Mouse (Mus musculus) heart, embryonic 14.5 days (tissue): ENCODE data around the gene Prnd. TPM values are rescaled to one million over a fixed set of nuclear protein-coding genes. Genes with fewer than 3 reads are reported as not detected.

ENCODE experiments used
- ATAC-seq: fragments of 200-750 bp; cut with Nextera tagmentation; 2 replicates; pipeline ENCODE4 v1.8.0; 2017; ENCODE audit warnings: low read depth, moderate TSS enrichment; ENCODE audit not compliant: insufficient number of reproducible peaks, insufficient read depth, low FRiP score
- H3K27ac ChIP-seq, 2 experiments: fragments of 200-500 bp in 1 of 2; fragments of 300-500 bp in 1 of 2; sonication (generic) in 1 of 2; replicated peaks in 1 of 2; 2 replicates each; pipeline ENCODE4 v1.5.1; 2012 to 2014; ENCODE audit warnings: low read depth in 2 of 2, low read length in 2 of 2, control low read depth in 1 of 2, mild to moderate bottlenecking in 1 of 2, mixed read lengths in 1 of 2; ENCODE audit not compliant: control insufficient read depth in 1 of 2, insufficient read depth in 1 of 2
- H3K27me3 ChIP-seq: fragments of 300-500 bp; sonication (generic); 2 replicates; pipeline ENCODE4 v1.6.1; 2014; ENCODE audit warnings: mild to moderate bottlenecking, low read length, control low read depth; ENCODE audit not compliant: control insufficient read depth, insufficient read depth
- H3K36me3 ChIP-seq: fragments of 300-500 bp; sonication (generic); 2 replicates; pipeline ENCODE4 v1.6.1; 2014; ENCODE audit warnings: mild to moderate bottlenecking, control low read depth, low read length, mixed read lengths; ENCODE audit not compliant: control insufficient read depth, insufficient read depth
- H3K4me1 ChIP-seq, 2 experiments: fragments of 200-500 bp in 1 of 2; fragments of 300-500 bp in 1 of 2; sonication (generic) in 1 of 2; 2 replicates each; pipeline ENCODE4 v1.6.1; 2012 to 2014; ENCODE audit warnings: low read length in 2 of 2, control low read depth in 1 of 2, mixed read lengths in 1 of 2; ENCODE audit not compliant: control insufficient read depth in 2 of 2, insufficient read depth in 2 of 2
- H3K4me2 ChIP-seq: fragments of 300-500 bp; sonication (generic); 2 replicates; pipeline ENCODE4 v1.6.1; 2014; ENCODE audit warnings: mild to moderate bottlenecking, low read length
- H3K4me3 ChIP-seq, 2 experiments: fragments of 200-500 bp in 1 of 2; fragments of 300-500 bp in 1 of 2; sonication (generic) in 1 of 2; 2 replicates each; pipeline ENCODE4 v1.5.1; 2012 to 2014; ENCODE audit warnings: low read length in 2 of 2, mild to moderate bottlenecking in 2 of 2, control low read depth in 1 of 2, low read depth in 1 of 2, moderate library complexity in 1 of 2; ENCODE audit not compliant: control insufficient read depth in 1 of 2, insufficient read depth in 1 of 2
- H3K9ac ChIP-seq: fragments of 300-500 bp; sonication (generic); 2 replicates; pipeline ENCODE4 v1.6.1; 2014; ENCODE audit warnings: mild to moderate bottlenecking, low read length
- H3K9me3 ChIP-seq: fragments of 300-500 bp; sonication (generic); 2 replicates; pipeline ENCODE4 v1.6.1; 2016; ENCODE audit warnings: low read length, control low read depth; ENCODE audit not compliant: control insufficient read depth
- WGBS: fragments of 180-500 bp; shearing (Covaris S2); extraction: QIAGEN DNeasy Blood & Tissue Kit; methylation state at CpG from one replicate; pipeline ENCODE4 v1.1.7; 2014; 5-methylcytosine and 5-hydroxymethylcytosine counted together
- polyA plus RNA-seq: library from polyadenylated mRNA; unstranded; fragments of >200 nt; fragmentation: Nextera tagmentation; extraction: Ambion mirVana; gene quantifications from 2 replicates; pipeline ENCODE4 v1.2.1, GENCODE M21; 2014

Gene Prnd
- polyA plus RNA-seq, 1 experiment from 2014 or later, result 29.7 TPM

DNA sequence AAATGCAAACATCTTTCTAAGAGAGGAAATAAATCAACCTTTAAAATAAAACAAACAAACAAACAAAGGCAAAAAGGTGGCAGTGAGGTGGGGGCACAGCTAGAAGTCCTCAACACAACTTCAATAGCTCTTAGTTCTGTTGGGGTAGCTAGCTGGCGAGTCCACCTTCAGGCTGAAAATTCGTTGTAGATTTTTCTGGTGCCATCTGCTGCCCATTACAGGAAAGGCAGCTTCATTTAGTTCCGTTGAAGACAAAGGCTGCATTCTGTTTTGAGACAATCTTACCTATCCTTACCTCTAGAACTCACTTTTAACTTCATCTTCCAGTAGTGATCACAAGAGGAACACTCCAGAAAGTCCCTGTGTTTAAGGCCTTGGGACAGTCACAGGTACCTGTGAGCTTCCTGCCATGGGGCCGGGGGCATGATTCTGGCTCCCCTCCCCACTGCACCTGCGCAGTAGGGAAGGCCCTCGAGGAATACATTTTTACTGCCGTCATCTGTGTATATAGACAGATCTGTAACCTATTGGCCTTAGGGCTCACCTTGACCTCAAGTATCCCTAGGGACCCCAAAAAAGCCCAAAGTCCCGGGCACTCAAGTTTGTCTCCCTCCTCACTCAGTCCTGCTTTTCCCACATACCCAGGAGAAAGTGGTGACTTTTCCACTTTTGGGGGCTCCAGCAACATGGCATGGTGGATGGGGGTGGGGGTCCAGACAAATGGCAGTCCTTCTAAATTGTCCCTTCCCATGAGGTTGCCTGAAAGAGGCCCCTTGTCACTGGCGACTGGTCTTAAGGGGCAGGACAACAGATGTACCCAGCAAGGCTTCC lies 679 bp upstream of the Prnd start:
- Histone ChIP-seq H3K4me1 (peaks cover 12 to 25% of the 10 kb centered on the region in 2 experiments; a peak in 3 of 4 replicates), H3K36me3 (no peaks in the 10 kb centered on the region), H3K9ac (0 out of 2 replicates have a peak overlapping the region, but pooled peaks have one; percentile 16), H3K4me2 (peak overlapping the region; percentile 25; the same call in 1 of the 2 replicates), H3K27ac (no peak overlapping the region), H3K4me3 (no peak overlapping the region), H3K27me3 (peaks cover 21% of the 10 kb centered on the region), H3K9me3 (no peaks in the 10 kb centered on the region)
- WGBS, result 47% methylated on average over 9 of the region's 9 CpGs
- ATAC-seq, result no peak

DNA sequence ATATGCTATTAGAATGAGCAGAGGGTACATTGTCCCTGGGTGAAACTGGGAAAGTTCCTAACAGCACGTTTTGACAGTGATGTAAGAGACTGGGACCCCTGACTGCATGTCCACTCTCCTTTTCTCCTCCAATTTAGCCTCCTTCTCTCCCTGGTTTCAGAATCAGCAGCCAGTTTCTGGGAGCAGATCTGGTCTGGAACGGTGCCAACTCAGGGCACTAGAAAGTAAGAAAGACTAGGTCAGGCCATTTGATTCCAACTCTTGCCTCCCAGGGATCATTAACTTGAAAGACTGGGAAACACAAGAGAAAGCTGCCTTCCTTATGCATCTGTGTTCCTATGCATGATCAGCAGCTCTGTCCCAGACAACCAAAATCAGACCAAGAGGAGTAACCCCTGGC lies 1.8 kb downstream of the Prnd start:
- Histone ChIP-seq H3K9me3 (no peaks in the 10 kb centered on the region), H3K4me3 (peak overlapping the region in 1 of 2 experiments; percentile 29; a peak in 1 of 4 replicates), H3K4me2 (peak overlapping the region; percentile 65), H3K4me1 (peaks cover 16 to 25% of the 10 kb centered on the region in 2 experiments; a peak in 3 of 4 replicates), H3K36me3 (no peaks in the 10 kb centered on the region), H3K27me3 (peaks cover 21% of the 10 kb centered on the region), H3K9ac (no peak overlapping the region), H3K27ac (no peak overlapping the region)
- ATAC-seq, result no peak
- 42% methylated on average over 2 of the region's 2 CpGs for WGBS

DNA sequence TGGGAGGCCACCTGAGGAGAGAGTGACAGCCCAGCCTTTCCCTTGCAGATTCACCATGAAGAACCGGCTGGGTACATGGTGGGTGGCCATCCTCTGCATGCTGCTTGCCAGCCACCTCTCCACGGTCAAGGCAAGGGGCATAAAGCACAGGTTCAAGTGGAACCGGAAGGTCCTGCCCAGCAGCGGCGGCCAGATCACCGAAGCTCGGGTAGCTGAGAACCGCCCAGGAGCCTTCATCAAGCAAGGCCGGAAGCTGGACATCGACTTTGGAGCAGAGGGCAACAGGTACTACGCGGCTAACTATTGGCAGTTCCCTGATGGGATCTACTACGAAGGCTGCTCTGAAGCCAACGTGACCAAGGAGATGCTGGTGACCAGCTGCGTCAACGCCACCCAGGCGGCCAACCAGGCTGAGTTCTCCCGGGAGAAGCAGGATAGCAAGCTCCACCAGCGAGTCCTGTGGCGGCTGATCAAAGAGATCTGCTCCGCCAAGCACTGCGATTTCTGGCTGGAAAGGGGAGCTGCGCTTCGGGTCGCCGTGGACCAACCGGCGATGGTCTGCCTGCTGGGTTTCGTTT lies 2.4 kb downstream of the Prnd start:
- Histone ChIP-seq H3K4me1 (peaks cover 16 to 25% of the 10 kb centered on the region in 2 experiments; a peak in 3 of 4 replicates), H3K36me3 (no peaks in the 10 kb centered on the region), H3K27me3 (peaks cover 21% of the 10 kb centered on the region), H3K9me3 (no peaks in the 10 kb centered on the region), H3K4me3 (peak overlapping the region; percentile 29 to 32), H3K9ac (peak overlapping the region; percentile 45), H3K27ac (no peak overlapping the region), H3K4me2 (peak overlapping the region; percentile 65)
- ATAC-seq, result no peak
- WGBS, result 15% methylated on average over 29 of the region's 29 CpGs

DNA sequence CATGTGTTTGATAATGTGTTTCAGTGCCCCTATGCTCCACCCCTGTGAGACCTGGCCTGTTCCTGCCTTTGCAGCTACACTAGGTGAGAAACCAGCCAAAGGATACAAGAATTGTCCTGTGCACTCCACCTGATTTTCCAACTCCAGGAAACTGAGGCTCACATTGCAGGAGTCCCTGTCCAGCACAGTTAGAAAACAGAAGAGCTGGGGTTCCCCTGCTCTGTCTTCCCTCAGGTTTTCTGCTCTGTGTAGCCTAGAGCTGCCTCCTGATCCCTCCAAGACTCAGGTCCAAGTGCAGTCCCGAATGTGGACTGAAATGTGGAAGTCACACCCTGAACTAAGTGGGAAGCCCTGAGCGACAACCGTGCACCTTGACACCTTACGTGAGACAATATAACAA lies 3.0 kb downstream of the Prnd start:
- no peak for ATAC-seq
- Histone ChIP-seq H3K27ac (no peak overlapping the region), H3K9ac (peak overlapping the region; percentile 45), H3K4me3 (peak overlapping the region in 1 of 2 experiments; percentile 29; a peak in 3 of 4 replicates), H3K4me2 (peak overlapping the region; percentile 73), H3K36me3 (no peaks in the 10 kb centered on the region), H3K27me3 (peaks cover 21% of the 10 kb centered on the region), H3K4me1 (peaks cover 16 to 25% of the 10 kb centered on the region in 2 experiments; a peak in 3 of 4 replicates), H3K9me3 (no peaks in the 10 kb centered on the region)
- WGBS, result 90% methylated on average over 4 of the region's 4 CpGs

DNA sequence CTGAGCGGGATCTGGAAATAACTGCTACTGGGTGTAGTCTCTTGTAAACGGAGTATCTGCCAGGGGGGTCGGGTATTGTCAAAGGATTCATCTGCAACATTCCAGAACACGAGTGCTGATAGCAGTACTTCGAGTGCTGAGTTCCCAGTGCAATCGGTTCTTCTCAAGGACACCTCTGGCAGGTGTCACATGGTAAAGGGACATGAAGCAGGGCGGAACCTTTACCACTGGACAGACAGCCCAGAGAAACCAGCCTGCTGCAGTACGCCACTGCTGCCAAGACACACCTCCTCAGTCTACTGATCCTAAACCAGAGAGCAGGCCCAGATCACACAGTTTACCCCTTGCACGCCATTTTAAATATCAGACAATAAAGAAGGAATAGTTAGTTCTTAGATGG lies 4.2 kb downstream of the Prnd start:
- 0 out of 2 replicates have a peak overlapping the region, but pooled peaks have one; percentile 11 for H3K9ac ChIP-seq
- WGBS, result 15% methylated on average over 9 of the region's 9 CpGs
- H3K9me3 ChIP-seq, result no peaks in the 10 kb centered on the region
- peak; percentile 38; the same call in 1 of the 2 replicates for ATAC-seq
- H3K4me1 ChIP-seq, result peaks cover 16 to 25% of the 10 kb centered on the region in 2 experiments; a peak in 3 of 4 replicates
- peaks cover 21% of the 10 kb centered on the region for H3K27me3 ChIP-seq
- no peaks in the 10 kb centered on the region for H3K36me3 ChIP-seq
- H3K4me3 ChIP-seq, result peak overlapping the region; percentile 36 to 54
- H3K27ac ChIP-seq, result peak overlapping the region; percentile 69 to 81
- peak overlapping the region; percentile 73 for H3K4me2 ChIP-seq

DNA sequence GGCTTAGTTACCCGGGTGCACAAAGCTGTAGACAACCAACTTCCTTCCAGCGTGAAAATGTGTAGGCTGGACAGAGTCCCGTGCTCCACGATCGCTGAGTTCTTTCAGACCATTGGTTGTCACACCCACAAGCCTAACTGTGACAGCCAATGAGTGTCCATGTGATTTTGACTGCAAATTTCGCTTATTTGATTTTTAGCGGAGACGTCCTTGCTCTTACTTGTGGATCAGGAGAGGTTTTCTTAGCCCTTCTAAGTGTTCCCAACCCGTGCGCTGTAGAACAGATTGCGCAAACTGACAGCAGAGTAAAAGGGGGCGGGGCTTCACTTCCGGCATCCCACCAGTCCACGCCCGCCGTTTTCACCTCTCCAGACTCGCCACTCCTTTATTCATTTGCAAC lies 4.6 kb downstream of the Prnd start:
- peak overlapping the region; percentile 39; the same call in 1 of the 2 replicates for H3K9ac ChIP-seq
- peak; percentile 55; the same call in 1 of the 2 replicates for ATAC-seq
- 2% methylated on average over 17 of the region's 17 CpGs for WGBS

DNA sequence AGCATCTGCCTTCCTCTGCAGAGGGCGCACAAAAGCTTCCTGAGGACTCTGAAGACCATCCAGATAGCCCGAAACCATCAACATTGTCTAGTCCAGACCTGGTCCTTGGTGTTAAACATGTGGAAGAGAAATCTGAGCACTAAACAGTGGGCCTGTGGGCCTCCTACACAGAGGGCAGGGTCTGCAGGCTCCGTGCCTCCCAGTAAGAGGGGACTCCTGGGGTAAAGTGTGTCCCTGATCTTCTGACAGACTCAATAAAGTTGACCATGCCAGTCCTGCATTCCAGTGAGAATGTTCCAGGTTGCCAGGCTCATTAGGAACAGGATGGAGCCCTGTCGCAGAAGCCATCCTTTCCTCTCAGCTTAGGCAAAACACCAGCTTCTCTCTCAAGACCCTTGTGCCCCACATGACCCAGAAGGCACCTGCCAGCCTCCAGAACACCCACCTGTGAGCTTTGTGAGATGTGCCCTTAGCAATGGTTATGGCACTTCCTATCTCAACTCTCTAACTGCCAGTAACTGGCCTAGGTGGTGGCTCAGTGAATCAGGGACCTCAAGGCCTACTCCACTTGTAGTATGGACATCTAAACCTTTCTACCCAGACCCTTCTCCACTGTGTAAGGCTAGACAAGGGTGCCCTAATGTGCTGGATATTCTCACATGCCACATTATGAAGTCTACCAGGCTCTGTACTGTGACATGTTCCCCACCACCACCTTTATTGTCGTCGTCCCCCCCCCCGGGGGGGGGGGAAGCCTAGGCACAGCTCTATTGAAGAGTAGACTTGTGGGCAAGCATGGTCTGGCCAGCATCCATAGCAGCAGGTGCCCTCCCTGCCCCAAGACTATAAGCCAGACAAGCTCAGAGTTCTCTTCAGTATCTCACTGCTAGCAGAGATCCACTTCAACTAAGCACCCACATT lies 5.9 kb downstream of the Prnd start:
- Histone ChIP-seq H3K4me2 (no peak overlapping the region), H3K4me3 (no peak overlapping the region), H3K4me1 (peaks cover 11 to 20% of the 10 kb centered on the region in 2 experiments; a peak in 3 of 4 replicates), H3K27ac (no peak overlapping the region), H3K36me3 (no peaks in the 10 kb centered on the region), H3K9ac (no peak overlapping the region), H3K9me3 (no peaks in the 10 kb centered on the region), H3K27me3 (peaks cover 18% of the 10 kb centered on the region)
- no peak for ATAC-seq
- WGBS, result 64% methylated on average over 7 of the region's 7 CpGs

More for the DNA sequence above, 4.6 kb downstream of the Prnd start:
- Histone ChIP-seq H3K27me3 (peaks cover 21% of the 10 kb centered on the region), H3K4me2 (peak overlapping the region; percentile 73), H3K4me1 (peaks cover 16 to 25% of the 10 kb centered on the region in 2 experiments; a peak in 3 of 4 replicates), H3K36me3 (no peaks in the 10 kb centered on the region), H3K4me3 (peak overlapping the region; percentile 36 to 54), H3K9me3 (no peaks in the 10 kb centered on the region), H3K27ac (peak overlapping the region; percentile 69 to 81)
